Mouse (Mus musculus): ENCODE results near the gene Fam166b. TPM values are rescaled to one million over a fixed set of nuclear protein-coding genes. Genes with fewer than 3 reads are reported as not detected.

The Fam166b gene
- polyA plus RNA-seq, 1 experiment from 2014 or later, result 0.46 TPM

DNA sequence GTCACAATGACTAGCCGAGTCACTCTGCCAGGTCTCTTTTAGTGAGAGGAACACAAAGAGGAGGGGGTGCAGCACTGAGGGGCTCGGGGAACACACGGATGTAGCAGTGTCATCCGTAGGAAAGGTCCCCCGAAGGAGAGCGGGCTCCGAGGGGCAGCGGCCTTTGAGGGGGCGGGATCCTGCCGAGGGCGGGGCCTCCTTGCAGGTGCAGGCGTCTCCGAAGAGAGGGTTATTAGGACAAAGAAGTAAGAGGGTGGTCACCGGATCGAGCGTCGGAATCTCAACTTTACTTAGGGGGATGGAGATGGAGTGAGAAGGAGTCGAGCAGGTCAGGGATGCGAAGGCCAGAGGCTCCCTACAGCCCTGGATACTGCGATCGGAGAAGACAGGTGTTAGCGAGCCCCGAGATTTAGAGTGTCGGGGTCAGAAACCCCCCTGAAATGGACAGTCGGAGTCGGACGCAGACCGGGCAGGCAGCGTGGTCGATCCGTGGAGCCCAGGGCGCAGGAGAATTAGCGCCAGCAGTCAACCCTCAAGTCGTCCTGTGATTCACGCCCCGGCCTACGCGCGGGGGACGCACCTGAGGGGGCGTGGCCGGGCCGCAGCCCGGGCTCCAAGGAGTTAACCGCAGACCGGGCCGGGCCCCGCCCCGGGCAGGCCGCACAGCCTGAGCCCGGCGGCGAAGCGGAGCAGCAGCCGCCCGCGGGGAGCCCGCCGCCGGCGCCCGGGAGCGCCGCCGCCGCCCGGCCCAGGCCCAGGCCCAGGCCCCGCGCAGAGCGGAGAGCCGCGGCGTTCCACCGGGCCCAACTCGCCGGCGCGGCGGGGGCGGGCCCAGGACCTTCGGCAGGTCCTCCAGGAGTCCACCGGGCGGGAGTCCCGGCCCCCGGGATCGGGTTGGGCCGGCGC lies 13.8 kb upstream of the Fam166b start:
- under 1% methylated on average over 88 of the region's 88 CpGs for WGBS
- H3K4me3 ChIP-seq (replicated peaks; ENCODE audit: low read depth, low read length), result peak overlapping the region; percentile 87
- ATAC-seq (ENCODE audit: low FRiP score, low TSS enrichment), result peak; percentile 72

DNA sequence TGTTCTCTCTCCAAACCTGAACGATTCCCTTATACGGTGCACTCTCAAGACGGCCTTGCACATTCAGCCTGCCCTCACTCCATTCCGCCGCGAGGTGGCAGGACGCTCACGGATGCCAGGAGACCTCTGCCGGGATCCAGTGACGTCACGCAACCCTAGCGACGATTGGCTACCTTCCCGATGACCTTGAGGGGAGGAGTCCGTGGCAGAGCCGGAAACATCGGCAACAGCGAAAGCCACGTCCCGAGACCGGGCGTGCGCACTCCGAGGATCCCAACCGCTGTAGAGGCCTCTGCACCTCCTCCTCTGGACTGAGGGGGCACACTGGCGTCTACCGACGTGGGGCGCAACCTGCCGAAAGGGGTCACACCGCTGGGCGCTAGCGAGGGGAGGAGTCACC lies 13.1 kb upstream of the Fam166b start:
- Histone ChIP-seq H3K4me3 (replicated peaks; ENCODE audit: low read depth, low read length) (peak overlapping the region; percentile 87), H3K9ac (replicated peaks; ENCODE audit: low read length) (peak overlapping the region; percentile 98), H3K27ac (replicated peaks; ENCODE audit: low read depth, low read length) (peak overlapping the region; percentile 95), H3K4me2 (ENCODE audit: low read length) (peak overlapping the region; percentile 83), H3K4me1 (ENCODE audit: control insufficient read depth, insufficient read depth, low read length) (peaks cover 13% of the 10 kb centered on the region), H3K9me3 (ENCODE audit: control insufficient read depth, low read length) (no peaks in the 10 kb centered on the region), H3K36me3 (ENCODE audit: control insufficient read depth, insufficient read depth, low read length) (peaks cover 24% of the 10 kb centered on the region), H3K27me3 (ENCODE audit: control insufficient read depth, insufficient read depth, low read length) (no peaks in the 10 kb centered on the region)
- ATAC-seq (ENCODE audit: low FRiP score, low TSS enrichment), result peak; percentile 95
- under 1% methylated on average over 33 of the region's 33 CpGs for WGBS
- peak; percentile 100 for DNase-seq

More for the DNA sequence above, 13.8 kb upstream of the Fam166b start:
- H3K4me2 ChIP-seq (ENCODE audit: low read length), result peak overlapping the region; percentile 83
- peak overlapping the region; percentile 95 for H3K27ac ChIP-seq (replicated peaks; ENCODE audit: low read depth, low read length)
- peaks cover 30% of the 10 kb centered on the region for H3K36me3 ChIP-seq (ENCODE audit: control insufficient read depth, insufficient read depth, low read length)
- no peaks in the 10 kb centered on the region for H3K27me3 ChIP-seq (ENCODE audit: control insufficient read depth, insufficient read depth, low read length)
- H3K4me1 ChIP-seq (ENCODE audit: control insufficient read depth, insufficient read depth, low read length), result peaks cover 13% of the 10 kb centered on the region
- peak; percentile 89 for DNase-seq
- H3K9me3 ChIP-seq (ENCODE audit: control insufficient read depth, low read length), result no peaks in the 10 kb centered on the region
- peak overlapping the region; percentile 98 for H3K9ac ChIP-seq (replicated peaks; ENCODE audit: low read length)

DNA sequence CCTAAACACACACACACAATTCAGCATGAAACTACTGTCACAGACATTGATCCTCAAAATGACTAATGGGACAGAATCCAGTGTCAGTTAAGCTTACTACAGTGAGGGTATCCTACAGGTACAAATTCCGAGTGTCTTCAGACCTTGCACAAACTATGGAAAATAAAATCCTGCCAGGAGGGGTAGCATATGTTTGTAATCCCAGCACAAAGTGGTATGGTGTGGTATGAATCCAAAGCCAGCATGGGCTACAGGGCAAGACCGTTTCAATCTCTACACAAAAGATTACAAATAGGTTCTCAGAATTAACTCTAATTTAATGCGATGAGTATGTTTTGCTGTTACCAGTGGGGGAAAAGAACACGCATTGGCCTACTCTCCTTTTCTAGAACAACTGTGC lies 12.7 kb upstream of the Fam166b start, which contains the start of gene Tesk1:
Gene Tesk1 (plus strand): TSS at position 301 of the 400 bp plus-strand sequence.
- Histone ChIP-seq H3K4me2 (ENCODE audit: low read length) (peak within 1 kb of the TSS; percentile 83), H3K9ac (replicated peaks; ENCODE audit: low read length) (peak within 1 kb of the TSS; percentile 98), H3K27ac (replicated peaks; ENCODE audit: low read depth, low read length) (peak within 1 kb of the TSS; percentile 95), H3K9me3 (ENCODE audit: control insufficient read depth, low read length) (no peaks in the 10 kb centered on the region), H3K4me3 (replicated peaks; ENCODE audit: low read depth, low read length) (peak within 1 kb of the TSS; percentile 87), H3K36me3 (ENCODE audit: control insufficient read depth, insufficient read depth, low read length) (peaks cover 20% of the 10 kb centered on the region), H3K27me3 (ENCODE audit: control insufficient read depth, insufficient read depth, low read length) (no peaks in the 10 kb centered on the region), H3K4me1 (ENCODE audit: control insufficient read depth, insufficient read depth, low read length) (peaks cover 13% of the 10 kb centered on the region)
- ATAC-seq (ENCODE audit: low FRiP score, low TSS enrichment) (peak; percentile 1; the same call in 1 of the 2 replicates), DNase-seq (no peak)
- whole genome bisulfite sequencing, result 25% methylated on average over 4 of the region's 4 CpGs

DNA sequence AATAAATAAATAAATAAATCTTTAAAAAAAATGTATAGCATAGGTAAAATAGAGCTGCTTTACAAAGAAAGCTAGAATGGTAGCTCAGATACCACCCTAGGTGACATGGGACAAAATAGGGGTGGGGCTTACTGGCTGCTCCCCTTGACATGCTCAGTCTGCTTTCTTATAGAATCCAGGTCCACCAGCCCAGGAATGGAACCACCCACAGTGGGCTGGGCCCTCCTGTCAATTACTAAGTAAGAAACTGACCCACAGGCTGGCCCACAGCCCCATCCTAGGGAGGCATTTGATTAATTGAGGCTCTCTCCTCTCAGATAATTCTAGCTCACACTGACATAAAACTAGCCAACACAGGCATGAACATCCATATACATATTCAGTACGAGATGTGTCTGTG lies 3.9 kb upstream of the Fam166b start:
- no peaks in the 10 kb centered on the region for H3K9me3 ChIP-seq (ENCODE audit: control insufficient read depth, low read length)
- H3K36me3 ChIP-seq (ENCODE audit: control insufficient read depth, insufficient read depth, low read length), result peaks cover 2% of the 10 kb centered on the region; the same call in 1 of the 2 replicates
- no peak overlapping the region for H3K4me2 ChIP-seq (ENCODE audit: low read length)
- 0 out of 2 replicates have a peak, but pooled peaks cover 3% of the 10 kb centered on the region for H3K4me1 ChIP-seq (ENCODE audit: control insufficient read depth, insufficient read depth, low read length)
- H3K27me3 ChIP-seq (ENCODE audit: control insufficient read depth, insufficient read depth, low read length), result no peaks in the 10 kb centered on the region
- no peak overlapping the region for H3K27ac ChIP-seq (replicated peaks; ENCODE audit: low read depth, low read length)
- no peak overlapping the region for H3K9ac ChIP-seq (replicated peaks; ENCODE audit: low read length)
- DNase-seq, result no peak
- 84% methylated on average over 1 of the region's 1 CpGs for WGBS
- no peak for ATAC-seq (ENCODE audit: low FRiP score, low TSS enrichment)
- no peak overlapping the region for H3K4me3 ChIP-seq (replicated peaks; ENCODE audit: low read depth, low read length)

DNA sequence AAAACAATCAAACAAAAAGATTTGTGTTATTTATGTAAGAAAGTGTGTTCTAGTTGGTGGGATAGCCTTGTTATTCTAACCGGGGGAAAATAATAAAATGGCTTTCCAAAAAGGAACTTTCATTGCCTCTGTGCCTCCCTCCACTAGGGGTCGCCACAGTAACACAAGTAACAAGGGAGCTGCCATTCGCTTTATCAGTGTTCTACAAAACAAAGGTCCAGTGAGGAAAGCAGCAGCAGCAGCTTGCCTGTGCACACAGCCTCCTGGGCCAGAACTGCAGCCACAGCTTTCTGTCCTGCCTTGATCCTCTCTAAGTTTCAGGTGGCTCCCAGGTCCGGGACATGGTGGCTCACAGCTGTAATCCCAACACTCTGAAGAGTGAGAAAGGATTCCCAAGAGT lies 2.8 kb upstream of the Fam166b start:
- no peak overlapping the region for H3K4me2 ChIP-seq (ENCODE audit: low read length)
- 0 out of 2 replicates have a peak, but pooled peaks cover 8% of the 10 kb centered on the region for H3K4me1 ChIP-seq (ENCODE audit: control insufficient read depth, insufficient read depth, low read length)
- 4% methylated on average over 4 of the region's 4 CpGs for WGBS
- H3K4me3 ChIP-seq (replicated peaks; ENCODE audit: low read depth, low read length), result no peak overlapping the region
- H3K36me3 ChIP-seq (ENCODE audit: control insufficient read depth, insufficient read depth, low read length), result peaks cover 13% of the 10 kb centered on the region
- peak overlapping the region; percentile 79 for H3K27ac ChIP-seq (replicated peaks; ENCODE audit: low read depth, low read length)
- H3K9ac ChIP-seq (replicated peaks; ENCODE audit: low read length), result no peak overlapping the region
- DNase-seq, result peak; percentile 96
- H3K9me3 ChIP-seq (ENCODE audit: control insufficient read depth, low read length), result no peaks in the 10 kb centered on the region
- peaks cover 4% of the 10 kb centered on the region; the same call in 1 of the 2 replicates for H3K27me3 ChIP-seq (ENCODE audit: control insufficient read depth, insufficient read depth, low read length)
- peak; percentile 66; the same call in 1 of the 2 replicates for ATAC-seq (ENCODE audit: low FRiP score, low TSS enrichment)

DNA sequence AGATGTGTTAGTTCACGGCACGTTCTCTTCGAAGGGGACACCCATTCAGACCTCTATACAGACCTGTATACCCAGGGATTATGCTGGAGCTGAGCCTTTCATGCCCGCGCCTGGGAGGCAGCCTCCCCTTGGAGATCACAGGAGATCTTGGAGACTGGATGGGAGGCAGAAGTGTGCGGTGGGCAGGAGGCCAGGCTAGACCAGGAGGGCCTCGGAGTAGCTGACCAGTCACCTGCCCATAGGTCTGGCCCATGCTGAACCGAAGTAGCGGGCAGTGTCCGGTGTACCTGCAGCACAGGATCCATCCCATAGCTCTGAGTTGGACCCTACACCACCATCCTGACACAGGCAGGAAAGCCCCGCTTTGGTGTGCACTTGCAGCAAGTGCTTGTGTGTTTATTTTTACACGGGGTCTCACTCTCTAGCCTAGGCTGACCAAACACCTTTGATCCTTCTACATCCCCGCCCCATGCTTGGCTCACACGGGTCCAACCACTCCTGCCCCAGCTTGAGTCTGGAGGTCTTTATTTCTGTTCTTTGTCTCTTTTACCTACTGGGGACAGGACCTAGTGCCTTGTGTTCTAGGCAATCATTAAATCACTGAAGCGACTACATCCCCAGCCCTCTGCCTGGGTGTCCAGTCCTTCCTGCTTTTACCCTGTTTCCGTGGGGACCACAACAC lies 613 bp downstream of the Fam166b start:
- no peak overlapping the region for H3K27ac ChIP-seq (replicated peaks; ENCODE audit: low read depth, low read length)
- ATAC-seq (ENCODE audit: low FRiP score, low TSS enrichment), result no peak
- peaks cover 28% of the 10 kb centered on the region; the same call in 1 of the 2 replicates for H3K27me3 ChIP-seq (ENCODE audit: control insufficient read depth, insufficient read depth, low read length)
- WGBS, result 24% methylated on average over 16 of the region's 16 CpGs
- H3K4me2 ChIP-seq (ENCODE audit: low read length), result no peak overlapping the region
- H3K36me3 ChIP-seq (ENCODE audit: control insufficient read depth, insufficient read depth, low read length), result peaks cover 47% of the 10 kb centered on the region
- no peaks in the 10 kb centered on the region for H3K9me3 ChIP-seq (ENCODE audit: control insufficient read depth, low read length)
- no peak overlapping the region for H3K4me3 ChIP-seq (replicated peaks; ENCODE audit: low read depth, low read length)
- H3K9ac ChIP-seq (replicated peaks; ENCODE audit: low read length), result no peak overlapping the region
- DNase-seq, result peak; percentile 37
- H3K4me1 ChIP-seq (ENCODE audit: control insufficient read depth, insufficient read depth, low read length), result 0 out of 2 replicates have a peak, but pooled peaks cover 8% of the 10 kb centered on the region

DNA sequence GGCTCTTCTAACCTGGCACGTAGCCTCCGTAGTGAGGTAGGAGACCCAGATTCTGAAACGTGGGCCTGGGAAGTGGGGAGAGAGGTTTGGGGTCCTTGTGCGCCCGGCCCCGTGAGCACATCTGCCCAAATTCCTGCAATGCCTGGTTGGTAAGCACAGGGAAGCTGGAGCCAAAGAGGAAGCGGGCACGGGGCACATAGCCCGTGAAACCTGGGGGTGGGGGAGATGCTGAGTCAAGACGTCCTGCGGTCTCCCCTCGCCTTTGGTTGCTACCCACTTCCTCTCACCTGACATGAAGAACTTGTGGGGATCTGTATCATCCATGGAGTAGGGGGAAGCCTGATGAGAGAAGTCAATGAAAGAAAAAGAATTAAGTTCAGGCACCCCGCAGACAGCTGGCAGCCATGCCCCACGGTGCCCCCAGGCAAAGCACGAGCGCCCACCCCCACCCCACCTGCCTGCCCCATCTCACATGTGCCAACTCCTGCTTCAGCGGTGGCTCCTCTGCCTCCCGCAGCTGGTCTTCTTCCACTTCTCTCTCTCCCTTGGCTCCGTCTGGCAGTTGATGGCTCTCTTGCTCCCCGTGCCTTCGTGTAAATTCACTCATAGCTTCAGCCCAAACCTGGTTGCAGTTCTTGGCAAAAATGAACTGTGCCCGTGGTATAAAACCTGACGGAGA lies 1.3 kb downstream of the Fam166b start:
- WGBS, result 23% methylated on average over 23 of the region's 23 CpGs

DNA sequence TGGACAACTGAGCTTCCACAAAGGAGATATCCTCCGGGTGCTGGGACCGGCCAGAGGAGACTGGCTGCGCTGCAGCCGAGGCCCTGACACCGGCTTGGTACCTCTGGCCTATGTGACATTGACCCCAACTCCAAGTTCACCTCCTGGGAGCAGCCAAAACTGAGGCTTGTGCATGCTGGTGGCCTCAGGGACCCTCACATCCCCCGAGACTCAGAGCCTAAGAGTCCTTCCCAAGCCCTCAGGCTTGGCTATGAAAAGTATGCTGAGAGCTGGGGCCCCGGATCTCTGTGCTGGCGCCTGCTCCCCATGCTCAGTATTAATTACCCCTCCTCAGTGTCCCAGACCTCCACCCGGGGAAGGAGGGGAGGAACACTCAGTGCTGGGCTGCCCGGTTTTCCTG lies 2.4 kb downstream of the Fam166b start:
- Histone ChIP-seq H3K4me2 (ENCODE audit: low read length) (no peak overlapping the region), H3K9ac (replicated peaks; ENCODE audit: low read length) (no peak overlapping the region), H3K27me3 (ENCODE audit: control insufficient read depth, insufficient read depth, low read length) (peaks cover 36% of the 10 kb centered on the region; the same call in 1 of the 2 replicates), H3K4me3 (replicated peaks; ENCODE audit: low read depth, low read length) (no peak overlapping the region), H3K9me3 (ENCODE audit: control insufficient read depth, low read length) (no peaks in the 10 kb centered on the region), H3K27ac (replicated peaks; ENCODE audit: low read depth, low read length) (no peak overlapping the region), H3K36me3 (ENCODE audit: control insufficient read depth, insufficient read depth, low read length) (peaks cover 65% of the 10 kb centered on the region), H3K4me1 (ENCODE audit: control insufficient read depth, insufficient read depth, low read length) (0 out of 2 replicates have a peak, but pooled peaks cover 8% of the 10 kb centered on the region)
- DNase-seq, result no peak
- ATAC-seq (ENCODE audit: low FRiP score, low TSS enrichment), result no peak
- 47% methylated on average over 10 of the region's 10 CpGs for WGBS

More for the DNA sequence above, 1.3 kb downstream of the Fam166b start:
- Histone ChIP-seq H3K27ac (replicated peaks; ENCODE audit: low read depth, low read length) (no peak overlapping the region), H3K4me1 (ENCODE audit: control insufficient read depth, insufficient read depth, low read length) (0 out of 2 replicates have a peak, but pooled peaks cover 8% of the 10 kb centered on the region), H3K4me2 (ENCODE audit: low read length) (no peak overlapping the region), H3K27me3 (ENCODE audit: control insufficient read depth, insufficient read depth, low read length) (peaks cover 35% of the 10 kb centered on the region; the same call in 1 of the 2 replicates), H3K9ac (replicated peaks; ENCODE audit: low read length) (no peak overlapping the region), H3K4me3 (replicated peaks; ENCODE audit: low read depth, low read length) (no peak overlapping the region), H3K36me3 (ENCODE audit: control insufficient read depth, insufficient read depth, low read length) (peaks cover 54% of the 10 kb centered on the region), H3K9me3 (ENCODE audit: control insufficient read depth, low read length) (no peaks in the 10 kb centered on the region)
- no peak for ATAC-seq (ENCODE audit: low FRiP score, low TSS enrichment)
- peak; percentile 34 for DNase-seq

Measured in midbrain, embryonic 14.5 days (tissue).